Mouse (Mus musculus): ENCODE measurements around the gene Sgtb. TPM values are rescaled to one million over a fixed set of nuclear protein-coding genes. Genes with fewer than 3 reads are reported as not detected.

Sgtb gene
- total RNA-seq, 1 experiment: 6.2 TPM

DNA sequence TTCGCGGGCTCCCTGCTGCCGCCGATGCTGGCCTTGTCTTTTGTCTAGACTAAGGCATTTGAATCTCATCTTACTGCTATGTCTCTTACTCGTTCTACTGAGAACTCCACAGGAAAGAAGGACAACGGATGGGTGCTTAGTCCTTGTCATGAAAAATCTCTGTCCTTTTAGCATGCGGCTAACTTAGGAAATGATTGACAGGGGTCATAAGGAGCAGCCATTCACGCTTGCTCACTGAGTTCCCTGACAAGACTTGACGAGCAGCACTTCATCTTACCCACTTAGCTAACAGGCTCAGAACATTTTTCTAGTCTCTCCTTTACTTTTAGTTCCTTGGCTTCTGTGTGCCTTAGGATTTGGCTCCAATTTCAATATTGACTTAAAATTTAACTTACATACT, 35.3 kb downstream of the Sgtb start:
- no peak for DNase-seq (ENCODE audit: low read depth, low spot score)
- Histone ChIP-seq H3K9me3 (ENCODE audit: control insufficient read depth, insufficient read depth, low read depth, low read length) (no peaks in the 10 kb centered on the region), H3K27ac (ENCODE audit: insufficient read depth, low read depth, low read length, poor library complexity, severe bottlenecking) (no peak overlapping the region), H3K4me1 (ENCODE audit: control insufficient read depth in 2 of 2, insufficient read depth in 2 of 2, low read length in 2 of 2, poor library complexity in 1 of 2) (no peaks in the 10 kb centered on the region), H3K9ac (ENCODE audit: insufficient read depth, low read depth, low read length, poor library complexity, severe bottlenecking) (no peak overlapping the region), H3K36me3 (ENCODE audit: control insufficient read depth, insufficient read depth, low read length, poor library complexity, severe bottlenecking) (peaks cover 28% of the 10 kb centered on the region), H3K4me3 (ENCODE audit: insufficient read depth in 1 of 2, low read depth in 1 of 2, low read length in 2 of 2, poor library complexity in 1 of 2, severe bottlenecking in 1 of 2) (no peak overlapping the region)
- in situ Hi-C loops (cut with MboI; ENCODE audit: low sequenced_read_pairs in 2 of 2, unreplicated experiment in 2 of 2): no loop called here
- TF ChIP-seq ZNF384 (IDR thresholded peaks at IDR 0.05; ENCODE audit: low read depth, low read length) (no peak), MAFK (IDR thresholded peaks at IDR 0.05; ENCODE audit: insufficient read depth, low read depth, low read length) (no peak), HCFC1 (IDR thresholded peaks at IDR 0.05; ENCODE audit: borderline replicate concordance, insufficient read depth, low read length) (no peak), CHD2 (IDR thresholded peaks at IDR 0.05; ENCODE audit: low read depth, low read length) (no peak), ZC3H11A (IDR thresholded peaks at IDR 0.05; ENCODE audit: borderline replicate concordance, low read depth, low read length) (no peak)

DNA sequence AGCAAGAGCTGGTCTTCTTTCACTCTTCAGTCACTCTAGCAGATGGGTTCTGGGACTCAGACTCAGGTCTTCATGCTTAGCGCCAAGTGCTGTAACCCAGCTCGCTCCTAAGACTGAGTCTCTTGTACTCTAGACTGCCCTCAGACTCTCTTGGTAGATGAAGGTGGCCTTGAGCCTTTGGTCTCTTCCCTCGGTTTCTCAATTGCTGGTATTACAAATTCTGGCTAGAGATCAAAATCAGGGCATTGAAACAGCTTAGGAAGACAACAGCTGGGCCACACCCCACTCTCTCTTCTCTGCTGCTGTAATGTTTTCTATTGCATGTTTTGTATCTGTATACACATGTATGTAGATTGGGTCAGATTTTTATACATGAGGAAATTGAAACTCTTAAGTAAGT, 36.1 kb downstream of the Sgtb start:
- H3K4me3 ChIP-seq (ENCODE audit: insufficient read depth in 1 of 2, low read depth in 1 of 2, low read length in 2 of 2, poor library complexity in 1 of 2, severe bottlenecking in 1 of 2): no peak overlapping the region
- peaks cover 28% of the 10 kb centered on the region for H3K36me3 ChIP-seq (ENCODE audit: control insufficient read depth, insufficient read depth, low read length, poor library complexity, severe bottlenecking)
- DNase-seq (ENCODE audit: low read depth, low spot score): no peak
- TF ChIP-seq ZC3H11A (IDR thresholded peaks at IDR 0.05; ENCODE audit: borderline replicate concordance, low read depth, low read length): no peak
- TF ChIP-seq ZNF384 (IDR thresholded peaks at IDR 0.05; ENCODE audit: low read depth, low read length): no peak
- no peak for TF ChIP-seq HCFC1 (IDR thresholded peaks at IDR 0.05; ENCODE audit: borderline replicate concordance, insufficient read depth, low read length)
- TF ChIP-seq CHD2 (IDR thresholded peaks at IDR 0.05; ENCODE audit: low read depth, low read length): no peak
- TF ChIP-seq MAFK (IDR thresholded peaks at IDR 0.05; ENCODE audit: insufficient read depth, low read depth, low read length): no peak
- in situ Hi-C loops (cut with MboI; ENCODE audit: low sequenced_read_pairs in 2 of 2, unreplicated experiment in 2 of 2): no loop called here
- no peaks in the 10 kb centered on the region for H3K4me1 ChIP-seq (ENCODE audit: control insufficient read depth in 2 of 2, insufficient read depth in 2 of 2, low read length in 2 of 2, poor library complexity in 1 of 2)
- no peak overlapping the region for H3K27ac ChIP-seq (ENCODE audit: insufficient read depth, low read depth, low read length, poor library complexity, severe bottlenecking)
- H3K9ac ChIP-seq (ENCODE audit: insufficient read depth, low read depth, low read length, poor library complexity, severe bottlenecking): no peak overlapping the region
- no peaks in the 10 kb centered on the region for H3K9me3 ChIP-seq (ENCODE audit: control insufficient read depth, insufficient read depth, low read depth, low read length)

DNA sequence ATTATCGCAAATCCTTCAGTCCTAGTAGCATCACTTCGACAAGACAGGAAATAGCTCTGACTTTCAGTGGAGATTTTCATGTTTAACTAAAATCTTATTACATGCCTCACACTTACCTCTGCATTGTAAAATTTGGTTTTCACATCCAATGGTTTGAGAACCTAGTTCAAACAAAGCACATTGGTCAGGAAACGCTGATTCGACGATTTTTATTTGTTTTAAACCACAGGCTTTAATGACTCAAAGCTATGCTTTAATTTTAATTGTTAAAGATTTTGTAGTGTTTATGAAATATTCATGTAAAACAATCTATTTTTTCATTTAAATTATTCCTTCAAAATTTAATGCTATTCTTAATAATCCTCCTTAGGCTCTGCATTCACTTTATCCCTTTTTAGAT, 44.6 kb downstream of the Sgtb start:
- no peak overlapping the region for H3K4me3 ChIP-seq (ENCODE audit: insufficient read depth in 1 of 2, low read depth in 1 of 2, low read length in 2 of 2, poor library complexity in 1 of 2, severe bottlenecking in 1 of 2)
- H3K27ac ChIP-seq (ENCODE audit: insufficient read depth, low read depth, low read length, poor library complexity, severe bottlenecking): no peak overlapping the region
- H3K9ac ChIP-seq (ENCODE audit: insufficient read depth, low read depth, low read length, poor library complexity, severe bottlenecking): no peak overlapping the region
- no peaks in the 10 kb centered on the region for H3K4me1 ChIP-seq (ENCODE audit: control insufficient read depth in 2 of 2, insufficient read depth in 2 of 2, low read length in 2 of 2, poor library complexity in 1 of 2)
- H3K9me3 ChIP-seq (ENCODE audit: control insufficient read depth, insufficient read depth, low read depth, low read length): no peaks in the 10 kb centered on the region
- peaks cover 5% of the 10 kb centered on the region for H3K36me3 ChIP-seq (ENCODE audit: control insufficient read depth, insufficient read depth, low read length, poor library complexity, severe bottlenecking)
- no peak for TF ChIP-seq HCFC1 (IDR thresholded peaks at IDR 0.05; ENCODE audit: borderline replicate concordance, insufficient read depth, low read length)
- no peak for TF ChIP-seq CHD2 (IDR thresholded peaks at IDR 0.05; ENCODE audit: low read depth, low read length)
- TF ChIP-seq ZC3H11A (IDR thresholded peaks at IDR 0.05; ENCODE audit: borderline replicate concordance, low read depth, low read length): no peak
- TF ChIP-seq MAFK (IDR thresholded peaks at IDR 0.05; ENCODE audit: insufficient read depth, low read depth, low read length): peak; percentile 72; the same call in 1 of the 2 replicates
- TF ChIP-seq ZNF384 (IDR thresholded peaks at IDR 0.05; ENCODE audit: low read depth, low read length): no peak
- DNase-seq (ENCODE audit: low read depth, low spot score): no peak
- in situ Hi-C loops (cut with MboI; ENCODE audit: low sequenced_read_pairs in 2 of 2, unreplicated experiment in 2 of 2): no loop called here

DNA sequence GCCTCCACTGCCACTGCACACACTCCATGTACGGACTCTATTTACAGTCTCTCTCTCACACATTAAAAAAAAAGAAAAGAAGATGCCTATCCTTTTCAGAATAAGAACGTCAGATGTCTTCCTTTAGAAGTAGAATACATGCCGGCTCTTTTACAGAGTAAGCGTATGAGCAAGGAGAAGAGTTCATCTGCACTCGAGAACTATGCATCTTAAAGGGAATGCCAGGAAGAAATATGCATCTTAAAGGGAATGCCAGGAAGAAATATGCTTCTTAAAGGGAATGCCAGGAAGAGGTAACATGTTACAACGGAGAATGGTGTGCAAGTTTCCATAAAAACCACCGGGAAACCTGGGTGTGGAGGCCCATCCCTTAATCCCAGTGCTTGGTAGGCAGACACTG, 45.6 kb downstream of the Sgtb start:
- TF ChIP-seq ZC3H11A (IDR thresholded peaks at IDR 0.05; ENCODE audit: borderline replicate concordance, low read depth, low read length): no peak
- no peak for TF ChIP-seq HCFC1 (IDR thresholded peaks at IDR 0.05; ENCODE audit: borderline replicate concordance, insufficient read depth, low read length)
- TF ChIP-seq ZNF384 (IDR thresholded peaks at IDR 0.05; ENCODE audit: low read depth, low read length): no peak
- TF ChIP-seq MAFK (IDR thresholded peaks at IDR 0.05; ENCODE audit: insufficient read depth, low read depth, low read length): no peak
- TF ChIP-seq CHD2 (IDR thresholded peaks at IDR 0.05; ENCODE audit: low read depth, low read length): no peak
- H3K36me3 ChIP-seq (ENCODE audit: control insufficient read depth, insufficient read depth, low read length, poor library complexity, severe bottlenecking): peaks cover 5% of the 10 kb centered on the region

DNA sequence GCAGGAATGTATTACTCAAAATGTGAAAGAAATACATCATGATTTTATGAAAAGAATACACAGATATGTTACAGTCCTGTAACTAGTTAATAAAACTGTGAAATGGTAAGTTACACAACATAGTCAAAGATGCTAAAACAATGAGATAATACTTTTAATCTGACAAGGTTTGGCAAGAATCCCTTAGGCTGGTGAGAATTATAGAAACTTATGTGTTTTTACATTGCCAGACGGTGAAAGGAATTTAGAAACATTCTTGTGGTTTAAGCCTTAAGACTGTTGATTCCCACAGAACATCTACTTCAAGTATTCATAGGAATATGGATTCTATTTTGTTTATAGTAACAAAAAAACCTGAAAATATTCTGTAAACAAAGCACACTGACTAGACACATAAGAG, 46.1 kb downstream of the Sgtb start:
- H3K4me1 ChIP-seq (ENCODE audit: control insufficient read depth in 2 of 2, insufficient read depth in 2 of 2, low read length in 2 of 2, poor library complexity in 1 of 2): no peaks in the 10 kb centered on the region
- DNase-seq (ENCODE audit: low read depth, low spot score): no peak
- H3K9ac ChIP-seq (ENCODE audit: insufficient read depth, low read depth, low read length, poor library complexity, severe bottlenecking): no peak overlapping the region
- no peak overlapping the region for H3K4me3 ChIP-seq (ENCODE audit: insufficient read depth in 1 of 2, low read depth in 1 of 2, low read length in 2 of 2, poor library complexity in 1 of 2, severe bottlenecking in 1 of 2)
- peaks cover 9% of the 10 kb centered on the region for H3K36me3 ChIP-seq (ENCODE audit: control insufficient read depth, insufficient read depth, low read length, poor library complexity, severe bottlenecking)
- in situ Hi-C loops (cut with MboI; ENCODE audit: low sequenced_read_pairs in 2 of 2, unreplicated experiment in 2 of 2): no loop called here
- H3K9me3 ChIP-seq (ENCODE audit: control insufficient read depth, insufficient read depth, low read depth, low read length): no peaks in the 10 kb centered on the region
- H3K27ac ChIP-seq (ENCODE audit: insufficient read depth, low read depth, low read length, poor library complexity, severe bottlenecking): no peak overlapping the region
- no peak for TF ChIP-seq MAFK (IDR thresholded peaks at IDR 0.05; ENCODE audit: insufficient read depth, low read depth, low read length)
- TF ChIP-seq HCFC1 (IDR thresholded peaks at IDR 0.05; ENCODE audit: borderline replicate concordance, insufficient read depth, low read length): no peak
- TF ChIP-seq CHD2 (IDR thresholded peaks at IDR 0.05; ENCODE audit: low read depth, low read length): no peak
- no peak for TF ChIP-seq ZC3H11A (IDR thresholded peaks at IDR 0.05; ENCODE audit: borderline replicate concordance, low read depth, low read length)
- no peak for TF ChIP-seq ZNF384 (IDR thresholded peaks at IDR 0.05; ENCODE audit: low read depth, low read length)

More for the DNA sequence above, 45.6 kb downstream of the Sgtb start:
- in situ Hi-C loops (cut with MboI; ENCODE audit: low sequenced_read_pairs in 2 of 2, unreplicated experiment in 2 of 2): no loop called here
- H3K9ac ChIP-seq (ENCODE audit: insufficient read depth, low read depth, low read length, poor library complexity, severe bottlenecking): no peak overlapping the region
- H3K4me3 ChIP-seq (ENCODE audit: insufficient read depth in 1 of 2, low read depth in 1 of 2, low read length in 2 of 2, poor library complexity in 1 of 2, severe bottlenecking in 1 of 2): no peak overlapping the region
- no peak overlapping the region for H3K27ac ChIP-seq (ENCODE audit: insufficient read depth, low read depth, low read length, poor library complexity, severe bottlenecking)
- H3K9me3 ChIP-seq (ENCODE audit: control insufficient read depth, insufficient read depth, low read depth, low read length): no peaks in the 10 kb centered on the region
- no peaks in the 10 kb centered on the region for H3K4me1 ChIP-seq (ENCODE audit: control insufficient read depth in 2 of 2, insufficient read depth in 2 of 2, low read length in 2 of 2, poor library complexity in 1 of 2)
- DNase-seq (ENCODE audit: low read depth, low spot score): no peak
